Mouse (Mus musculus): ENCODE results near the gene Ube2q1. TPM values are rescaled to one million over a fixed set of nuclear protein-coding genes. Genes with fewer than 3 reads are reported as not detected.
A peak's percentile ranks its signal among the peaks of the same experiment; 100 is the strongest.

Ube2q1 gene
- polyA plus RNA-seq, 1 experiment from 2014 or later = 21.8 TPM

DNA sequence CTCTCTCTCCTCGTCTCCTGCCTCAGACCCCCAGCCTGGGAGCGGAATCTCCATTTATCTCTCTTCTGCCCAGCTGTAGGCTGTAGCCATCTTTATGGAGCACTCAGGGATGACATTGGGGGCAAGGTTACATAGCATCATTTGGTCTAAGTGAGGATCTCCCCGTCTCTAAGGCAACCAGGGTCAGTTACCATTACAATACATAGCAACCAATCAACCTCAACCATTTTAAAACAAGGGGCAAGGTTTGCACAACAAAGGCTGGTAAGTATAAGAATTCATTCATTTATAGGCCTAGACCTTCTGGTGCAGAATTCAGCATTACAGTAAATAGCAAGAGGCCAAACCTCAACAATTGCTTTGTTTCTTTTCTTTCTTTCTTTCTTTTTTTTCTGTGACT lies 52.9 kb downstream of the Ube2q1 start:
- Histone ChIP-seq H3K27ac (no peak overlapping the region), H3K4me3 (replicated peaks; ENCODE audit: low read length) (no peak overlapping the region), H3K9ac (no peak overlapping the region), H3K4me2 (replicated peaks) (no peak overlapping the region), H3K27me3 (ENCODE audit: control insufficient read depth, insufficient read depth, low read length) (peaks cover 25% of the 10 kb centered on the region), H3K9me3 (ENCODE audit: control insufficient read depth, low read length) (no peaks in the 10 kb centered on the region), H3K36me3 (replicated peaks; ENCODE audit: control insufficient read depth, insufficient read depth) (no peaks in the 10 kb centered on the region), H3K4me1 (replicated peaks; ENCODE audit: control insufficient read depth, insufficient read depth, low read length) (no peaks in the 10 kb centered on the region)
- DNase-seq (ENCODE audit: low spot score) = no peak
- no peak for ATAC-seq (ENCODE audit: low FRiP score)
- WGBS = 59% methylated on average over 3 of the region's 3 CpGs

DNA sequence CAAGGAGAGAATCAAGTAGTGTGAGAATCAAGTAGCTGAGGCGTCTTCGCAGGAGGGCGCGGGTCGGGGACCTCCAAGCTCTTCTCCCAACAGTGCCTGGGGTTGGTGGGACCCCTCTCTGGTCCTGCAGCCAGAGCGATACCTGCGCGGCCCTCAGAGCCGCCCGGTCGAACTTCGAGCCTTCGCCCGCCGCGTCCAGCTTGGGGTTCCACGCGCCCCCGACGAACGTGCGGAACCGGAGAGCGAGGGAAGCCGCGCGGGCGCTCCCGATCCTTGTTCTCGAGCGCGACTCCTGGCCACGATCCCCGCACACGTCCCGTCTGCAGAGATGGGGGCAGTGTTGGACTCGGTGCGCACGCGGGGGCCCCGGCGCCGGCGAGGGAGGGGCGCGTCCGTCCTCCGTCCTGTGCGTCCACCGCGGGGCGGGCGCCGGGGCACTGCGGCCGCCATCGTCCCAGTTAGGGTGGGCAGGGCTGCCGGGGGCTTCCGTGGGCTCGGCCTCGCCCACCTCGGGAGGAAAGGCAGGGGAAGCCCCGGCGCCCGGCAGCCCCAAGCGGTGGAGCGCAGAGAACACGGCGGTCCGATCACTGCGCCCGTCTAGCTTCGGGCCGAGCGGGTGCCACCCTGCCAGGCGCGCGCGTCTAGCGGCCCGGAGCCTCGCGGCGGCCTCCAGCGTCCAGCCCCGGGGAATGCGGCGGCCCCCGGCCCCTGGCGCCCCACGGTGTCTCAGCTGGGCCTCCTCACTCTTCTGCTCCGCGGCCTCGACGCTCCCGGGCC lies 57.6 kb downstream of the Ube2q1 start, which contains the start of gene She:
Gene She (plus strand): TSS at position 556 of the 777 bp plus-strand sequence.
- ATAC-seq (ENCODE audit: low FRiP score) = no peak
- no peaks in the 10 kb centered on the region for H3K9me3 ChIP-seq (ENCODE audit: control insufficient read depth, low read length)
- H3K27ac ChIP-seq = no peak within 1 kb of the TSS
- H3K4me2 ChIP-seq (replicated peaks) = peak within 1 kb of the TSS; percentile 53
- H3K27me3 ChIP-seq (ENCODE audit: control insufficient read depth, insufficient read depth, low read length) = peaks cover 58% of the 10 kb centered on the region
- no peaks in the 10 kb centered on the region for H3K36me3 ChIP-seq (replicated peaks; ENCODE audit: control insufficient read depth, insufficient read depth)
- peak within 1 kb of the TSS; percentile 47 for H3K9ac ChIP-seq
- H3K4me1 ChIP-seq (replicated peaks; ENCODE audit: control insufficient read depth, insufficient read depth, low read length) = no peaks in the 10 kb centered on the region
- no peak for DNase-seq (ENCODE audit: low spot score)
- peak within 1 kb of the TSS; percentile 37 for H3K4me3 ChIP-seq (replicated peaks; ENCODE audit: low read length)
- WGBS = 3% methylated on average over 89 of the region's 96 CpGs

Other genes starting within 250 kb of the Ube2q1 start
- 31.6 and 35.8 TPM in 2 replicates for gene Adar, start 58.6 kb upstream of the Ube2q1 start, polyA plus RNA-seq (2014; fragmentation: Nextera tagmentation; extraction: Ambion mirVana)
- gene Chrnb2, start 9.0 kb upstream of the Ube2q1 start, polyA plus RNA-seq (2014; fragmentation: Nextera tagmentation; extraction: Ambion mirVana) = 26.0 and 29.1 TPM in 2 replicates
- gene She, start 57.8 kb downstream of the Ube2q1 start, polyA plus RNA-seq (2014; fragmentation: Nextera tagmentation; extraction: Ambion mirVana) = 2.3 and 2.8 TPM in 2 replicates
- 0.83 and 1.0 TPM in 2 replicates for gene Il6ra, start 139.6 kb downstream of the Ube2q1 start, polyA plus RNA-seq (2014; fragmentation: Nextera tagmentation; extraction: Ambion mirVana)
- 12.9 and 15.1 TPM in 2 replicates for gene Atp8b2, start 189.9 kb downstream of the Ube2q1 start, polyA plus RNA-seq (2014; fragmentation: Nextera tagmentation; extraction: Ambion mirVana)
- 105 and 108 TPM in 2 replicates for gene Hax1, start 225.2 kb downstream of the Ube2q1 start, polyA plus RNA-seq (2014; fragmentation: Nextera tagmentation; extraction: Ambion mirVana)